Mouse (Mus musculus) thymus, postnatal 4 days (tissue): Measurements from ENCODE around the gene Il6st.

Experiments
- DNase-seq: peaks from one replicate; pipeline ENCODE4 v3.0.0; 2021

Gene Il6st

DNA sequence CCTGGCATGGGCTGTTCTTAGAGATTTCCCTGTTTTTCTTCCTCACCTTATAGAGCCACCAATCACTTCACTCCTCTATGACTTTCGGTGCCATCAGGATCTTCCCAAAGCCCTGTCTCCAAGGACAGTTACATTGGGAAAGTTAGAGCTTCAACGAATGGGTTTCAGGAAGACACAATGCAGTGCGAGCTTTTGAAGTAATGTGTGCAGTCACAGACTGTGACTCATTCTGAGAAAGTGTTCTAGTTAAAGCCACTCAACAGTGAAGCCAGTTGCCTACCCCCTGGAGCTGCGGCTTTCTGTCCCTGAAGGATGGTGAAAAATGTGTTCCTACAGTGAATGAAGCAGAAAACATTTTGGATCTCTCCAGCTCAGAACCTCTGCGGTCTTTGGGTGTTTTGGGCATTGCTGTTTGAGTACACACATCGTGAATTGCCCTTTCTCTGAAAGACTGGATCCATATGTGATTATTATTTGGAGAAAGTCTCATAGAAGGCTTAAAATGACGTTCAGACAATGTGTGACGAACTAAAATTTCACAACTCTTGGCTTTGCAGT is 16.7 kb upstream of the Il6st start:
- DNase-seq = no peak

DNA sequence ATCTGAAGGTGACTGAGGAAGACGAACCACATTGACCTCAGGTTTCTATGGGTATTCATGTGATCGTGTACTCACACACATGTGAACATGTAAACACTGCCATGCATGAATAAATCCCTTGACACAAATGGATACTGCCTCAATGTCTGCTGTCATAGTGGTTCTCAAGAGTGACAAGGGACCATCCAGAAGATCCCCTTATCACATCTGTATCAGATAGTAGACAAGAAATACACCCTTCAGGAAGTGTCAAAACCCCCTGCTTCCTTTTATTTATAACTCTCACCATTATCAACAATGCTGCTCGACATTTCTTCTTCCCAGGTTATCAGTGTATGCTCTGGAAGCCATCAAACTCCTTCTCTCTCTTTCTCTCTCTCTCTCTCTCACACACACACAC is 13.7 kb upstream of the Il6st start:
- no peak for DNase-seq

DNA sequence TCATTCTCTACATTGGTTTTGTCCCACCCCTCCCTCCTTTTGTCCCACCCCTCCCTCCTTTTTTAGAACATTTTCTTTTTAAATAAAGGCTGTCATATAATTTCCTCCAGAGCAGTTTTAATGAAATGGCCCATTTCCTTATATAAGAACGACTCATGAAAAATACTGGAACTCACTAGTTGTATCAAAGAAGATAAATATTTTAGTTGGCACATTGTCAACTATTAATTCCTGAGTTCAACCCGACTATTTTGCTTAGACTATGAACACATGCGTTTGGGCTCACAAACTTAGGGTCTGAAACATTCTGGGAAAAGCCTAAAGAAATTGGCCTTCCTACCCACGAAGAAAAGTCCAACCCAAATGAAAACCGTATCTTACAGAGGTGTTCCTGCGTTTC is 6.5 kb upstream of the Il6st start:
- DNase-seq = no peak

DNA sequence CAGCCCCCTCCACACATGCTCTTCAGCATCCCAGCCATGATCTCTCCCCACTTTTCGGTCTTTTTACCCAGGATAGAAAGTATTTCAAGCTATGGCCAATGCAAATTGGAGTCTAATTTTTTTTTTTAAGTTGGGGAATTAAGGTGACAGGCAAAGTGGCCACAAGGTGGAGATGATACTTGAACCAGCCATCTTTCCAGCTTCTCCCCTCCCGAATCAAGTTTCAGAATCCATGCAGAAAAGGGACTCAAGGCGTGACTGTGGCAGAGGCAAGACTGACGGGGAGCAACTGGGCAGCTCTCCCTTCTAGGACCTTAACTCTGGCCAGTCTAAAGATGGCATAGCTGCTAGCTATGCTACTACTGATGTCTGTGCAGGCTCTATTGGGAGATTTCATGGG is 5.9 kb upstream of the Il6st start:
- no peak for DNase-seq

GRCm38 (mm10) chr13:112458435-112459018 is 5.3 kb upstream of the Il6st start:
- no peak for DNase-seq

DNA sequence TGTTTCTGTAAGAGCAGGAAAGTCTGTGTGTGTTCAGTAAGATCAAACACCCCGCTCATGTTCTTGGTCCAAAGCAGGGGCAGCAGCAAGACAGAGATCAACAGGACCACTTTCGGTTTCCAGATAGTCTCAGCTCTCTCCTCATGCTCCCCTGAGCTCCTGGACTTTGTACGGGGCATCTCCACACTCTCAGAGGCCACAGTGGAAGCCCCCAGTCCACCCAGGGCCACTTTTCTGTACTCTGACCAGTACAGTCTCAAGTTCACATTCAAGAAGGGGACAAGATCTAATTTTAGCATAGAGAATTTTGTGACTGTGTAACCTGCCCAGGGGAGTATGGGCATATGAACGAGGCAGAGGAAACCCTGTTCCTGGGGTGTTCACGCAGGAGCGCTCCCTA is 3.9 kb upstream of the Il6st start:
- no peak for DNase-seq

GRCm38 (mm10) chr13:112462411-112462987 is 1.4 kb upstream of the Il6st start:
- DNase-seq = no peak

GRCm38 (mm10) chr13:112463337-112463802 is 500 bp upstream of the Il6st start:
- DNase-seq = no peak

DNA sequence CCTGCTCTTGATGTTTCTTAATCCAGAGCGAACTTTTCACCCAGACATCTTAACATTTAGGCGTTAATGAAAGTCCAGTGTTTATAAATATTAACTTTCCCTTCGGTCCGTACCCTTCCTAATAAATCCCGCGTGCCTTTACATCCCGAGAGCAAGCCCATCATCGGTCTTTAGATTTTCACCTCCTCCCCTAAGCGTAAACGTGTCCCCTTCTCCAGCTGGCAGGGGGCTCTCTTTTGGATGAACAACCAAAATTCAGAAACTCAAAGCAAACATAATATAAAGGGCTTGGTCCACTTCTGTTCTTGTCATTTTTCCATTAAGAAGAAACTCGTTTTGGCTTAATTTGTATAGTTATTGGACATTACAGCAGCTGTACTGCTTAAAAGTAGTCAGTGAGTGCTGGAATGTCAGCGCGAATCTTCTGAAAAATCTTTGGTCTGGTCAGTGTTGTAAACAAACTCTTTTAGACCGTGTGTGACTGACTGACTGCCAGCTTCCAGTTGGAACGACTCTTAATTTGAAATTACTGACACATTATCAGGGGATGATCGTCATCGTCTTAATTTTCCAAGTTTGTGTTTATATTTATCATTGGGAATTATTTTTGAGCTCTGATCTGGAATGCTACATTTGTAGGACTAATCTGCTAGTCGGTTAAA is 887 bp downstream of the Il6st start:
- DNase-seq = no peak

GRCm38 (mm10) chr13:112465585-112465984 is 1.7 kb downstream of the Il6st start:
- DNase-seq = no peak

- DNase-seq = no peak
Measured at GRCm38 (mm10) chr13:112466136-112466945, 2.5 kb downstream of the Il6st start.

DNA sequence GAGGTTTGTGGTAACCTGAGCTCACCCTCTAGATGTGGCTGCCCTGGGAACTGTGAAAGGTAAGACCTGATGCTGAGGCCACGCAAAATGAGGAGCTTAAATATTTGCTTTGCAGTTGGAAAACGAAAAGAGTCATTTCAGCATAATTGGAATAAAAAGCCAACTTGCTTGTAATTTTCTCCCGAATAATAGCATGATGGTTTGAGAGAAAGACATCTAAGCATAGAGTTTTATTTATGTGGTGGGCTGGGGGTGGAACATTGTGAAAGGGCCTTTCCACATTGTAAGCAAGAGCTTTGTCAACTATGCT is 3.0 kb downstream of the Il6st start:
- no peak for DNase-seq

GRCm38 (mm10) chr13:112467384-112467783 is 3.5 kb downstream of the Il6st start:
- DNase-seq = no peak

GRCm38 (mm10) chr13:112469491-112469890 is 5.6 kb downstream of the Il6st start:
- DNase-seq = no peak

GRCm38 (mm10) chr13:112471201-112471600 is 7.3 kb downstream of the Il6st start:
- no peak for DNase-seq

DNA sequence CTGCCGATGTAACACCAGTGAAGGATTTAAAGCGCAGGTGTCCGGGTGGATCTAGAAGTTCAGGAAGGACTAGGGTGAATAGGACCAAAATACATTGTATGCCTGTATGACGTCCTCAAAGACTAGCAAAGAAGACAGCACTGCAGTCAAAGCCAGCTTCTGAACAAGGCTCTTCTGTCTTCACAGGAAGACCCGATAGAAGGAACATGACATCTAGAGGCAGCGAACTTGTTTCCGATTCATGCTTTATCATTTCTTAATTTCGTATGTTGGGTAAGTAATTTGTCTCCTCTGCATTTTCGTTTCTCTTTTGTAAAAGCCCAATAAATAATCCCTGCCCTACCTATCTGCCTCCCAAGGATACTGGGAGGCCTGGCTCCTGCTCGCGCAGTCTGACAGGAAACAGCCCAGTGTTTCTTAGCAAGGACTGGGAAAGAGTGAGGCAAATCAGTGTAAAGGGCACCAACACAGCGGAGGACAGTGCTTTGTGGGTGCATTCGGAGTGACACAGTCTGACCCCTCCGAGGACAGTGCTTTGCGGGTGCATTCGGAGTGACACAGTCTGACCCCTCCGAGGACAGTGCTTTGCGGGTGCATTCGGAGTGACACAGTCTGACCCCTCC is 8.6 kb downstream of the Il6st start:
- no peak for DNase-seq

GRCm38 (mm10) chr13:112473757-112474755 is 10.2 kb downstream of the Il6st start:
- no peak for DNase-seq

- no peak for DNase-seq
Measured at GRCm38 (mm10) chr13:112479032-112479431, 15.2 kb downstream of the Il6st start.

- DNase-seq = no peak
Measured at GRCm38 (mm10) chr13:112479926-112480325, 16.1 kb downstream of the Il6st start.

DNA sequence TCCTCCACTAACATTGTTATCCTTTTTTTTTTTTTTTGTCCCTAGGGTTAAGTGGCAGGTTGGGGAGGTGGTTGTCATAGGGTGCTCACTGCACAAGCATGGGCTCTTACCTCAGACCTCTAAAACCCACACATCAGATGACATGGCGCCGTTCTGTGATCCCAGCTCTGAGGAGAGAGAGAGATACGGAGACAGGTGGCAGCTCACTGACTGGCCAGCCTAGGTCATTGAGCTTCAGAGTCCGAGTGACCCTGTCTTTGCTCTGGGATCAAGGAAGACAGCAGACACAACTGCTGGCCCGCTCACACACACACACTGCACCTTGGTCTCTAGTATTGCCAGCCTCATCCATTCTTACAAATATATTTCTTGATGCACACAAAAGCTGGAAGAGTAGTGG is 18.7 kb downstream of the Il6st start:
- DNase-seq = no peak

GRCm38 (mm10) chr13:112483015-112483414 is 19.1 kb downstream of the Il6st start:
- no peak for DNase-seq

DNA sequence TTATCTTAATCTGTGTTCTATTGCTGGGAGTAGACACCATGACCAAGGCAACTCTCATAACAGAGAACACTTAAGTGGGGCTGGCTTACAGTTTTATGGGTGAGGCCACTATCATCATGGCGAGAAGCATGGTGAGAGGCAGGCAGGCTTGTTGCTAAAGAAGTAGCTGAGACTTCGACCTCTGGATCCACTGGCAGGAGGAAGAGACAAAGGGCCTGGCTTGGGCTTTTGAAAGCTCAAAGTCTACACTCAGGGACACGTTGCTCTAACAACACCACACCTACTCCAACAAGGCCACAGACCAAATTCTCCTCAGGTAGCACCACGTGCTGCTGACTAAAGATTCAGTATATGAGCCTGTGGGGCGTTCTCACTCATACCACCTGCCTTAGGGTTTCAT is 22.4 kb downstream of the Il6st start:
- no peak for DNase-seq
